Mouse (Mus musculus): ENCODE data around the gene Dapk1. TPM values are rescaled to one million over a fixed set of nuclear protein-coding genes. Genes with fewer than 3 reads are reported as not detected.

Dapk1 gene
- total RNA-seq, 2 experiments from 2014 or later = 22.3 to 25.4 TPM

DNA sequence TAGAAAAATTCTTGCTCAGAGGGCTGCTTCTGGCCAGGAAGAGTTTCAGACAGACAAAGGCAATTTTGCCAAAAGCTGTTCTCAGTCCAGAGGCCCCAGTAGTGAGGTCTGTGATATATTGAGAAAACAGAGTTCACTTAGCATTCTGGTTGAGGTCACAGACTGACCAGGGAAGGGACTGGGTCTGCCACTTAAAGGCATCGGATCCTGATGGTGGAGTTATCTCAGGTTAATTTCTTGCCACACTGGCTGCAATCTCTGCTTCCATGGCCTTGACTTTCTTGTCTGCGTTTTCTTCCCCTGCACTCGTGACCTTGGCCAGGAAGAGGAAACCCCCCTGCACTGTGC lies 127.3 kb downstream of the Dapk1 start:
- no peak for DNase-seq
- intact Hi-C loops (cut with DNase I) = no loop called here

DNA sequence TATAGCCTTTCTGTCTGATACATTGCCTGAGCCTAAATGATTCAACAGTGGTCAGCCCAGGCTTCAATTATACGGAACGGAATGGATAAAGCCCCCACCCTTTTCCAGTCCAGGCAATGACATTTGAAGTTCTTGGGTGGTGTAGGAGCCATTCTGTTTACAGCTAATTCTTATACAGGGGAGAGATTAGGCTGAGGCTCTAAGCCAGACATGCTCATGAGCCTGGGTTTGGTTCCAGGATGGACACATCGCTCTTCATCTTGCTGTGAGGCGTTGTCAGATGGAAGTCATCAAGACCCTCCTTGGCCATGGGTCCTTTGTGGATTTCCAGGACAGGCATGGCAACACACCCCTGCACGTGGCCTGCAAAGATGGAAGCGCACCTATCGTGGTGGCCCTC lies 128.8 kb downstream of the Dapk1 start:
- intact Hi-C loops (cut with DNase I) = no loop called here

DNA sequence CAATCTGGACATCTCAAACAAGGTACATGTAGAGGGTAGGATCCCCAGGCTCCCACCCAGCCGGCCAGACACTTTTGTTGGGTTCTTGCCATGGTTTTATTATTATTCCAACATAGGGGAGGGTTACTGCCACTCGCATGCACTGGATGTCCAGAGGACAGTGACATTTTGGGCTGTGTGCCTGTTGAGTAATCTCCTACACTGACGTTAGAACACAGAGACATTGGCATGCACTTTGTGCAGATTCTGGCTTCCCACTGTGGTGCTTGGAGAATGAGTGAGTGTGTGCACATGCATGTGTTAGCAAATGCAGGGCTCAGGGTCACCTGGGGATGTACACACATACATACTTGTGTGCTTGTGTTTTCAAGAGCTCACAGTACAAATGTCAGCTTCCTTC lies 129.3 kb downstream of the Dapk1 start:
- intact Hi-C loops (cut with DNase I) = no loop called here
- DNase-seq = no peak

More for the DNA sequence above, 128.8 kb downstream of the Dapk1 start:
- DNase-seq = no peak

DNA sequence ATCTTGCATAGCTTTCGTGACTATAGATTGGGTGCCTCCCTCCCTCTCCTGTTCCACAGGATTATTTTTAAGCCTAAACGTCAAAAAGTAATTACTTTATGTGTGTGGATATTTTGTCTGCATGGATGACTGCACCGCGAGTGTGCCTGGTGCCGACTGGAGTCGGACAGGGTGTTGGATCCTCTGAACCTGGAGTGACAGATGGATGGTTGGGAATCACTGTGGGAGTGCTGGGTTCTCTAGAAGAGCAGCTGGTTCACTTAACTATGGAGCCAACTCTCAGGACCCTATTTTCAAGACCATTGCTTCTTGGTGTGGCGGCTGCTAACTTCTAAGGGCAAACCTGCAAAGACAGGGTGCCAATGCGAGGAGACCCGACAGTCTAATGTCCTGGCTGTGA lies 133.6 kb downstream of the Dapk1 start:
- intact Hi-C loops (cut with DNase I) = loop anchor here (5.0 kb wide), 1 partner anchor 48 kb away; no protein-coding TSS in a partner anchor
- DNase-seq = no peak

DNA sequence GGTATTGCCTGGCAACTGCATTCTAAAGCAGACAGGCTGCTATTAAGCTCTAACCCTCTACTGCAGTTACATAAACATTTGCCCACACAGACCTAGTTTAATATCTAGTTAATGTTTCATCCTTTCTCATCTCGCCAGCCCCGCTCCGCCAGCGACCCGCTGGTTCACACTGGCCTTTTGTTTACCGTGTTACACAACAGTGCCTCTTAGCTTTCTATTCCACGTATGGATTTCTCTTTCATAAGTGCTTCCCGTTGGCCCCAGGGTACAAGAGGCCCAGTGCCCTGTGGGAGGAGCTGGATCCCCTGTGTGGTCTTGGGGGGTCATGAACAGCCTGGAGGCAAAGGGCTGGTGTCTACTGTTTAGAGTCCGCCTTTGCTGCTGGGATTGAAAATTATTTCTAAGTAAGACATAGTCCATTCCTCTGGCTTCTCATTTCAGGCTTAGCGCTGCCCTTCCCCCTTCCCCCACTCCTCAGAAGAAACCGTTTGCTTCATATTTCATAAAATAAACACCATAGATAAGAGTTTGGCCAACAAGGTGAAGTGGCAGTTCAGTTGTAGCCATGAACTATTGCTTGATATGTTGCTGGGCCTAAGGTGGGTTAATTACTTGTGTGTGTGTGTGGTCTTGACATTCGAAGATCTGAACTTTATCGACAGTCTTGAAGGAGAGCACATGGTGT lies 134.8 kb downstream of the Dapk1 start:
- DNase-seq = no peak
- intact Hi-C loops (cut with DNase I) = loop anchor here (2.0 to 5.0 kb wide), 2 partner anchors 49 to 558 kb away; no protein-coding TSS in a partner anchor

DNA sequence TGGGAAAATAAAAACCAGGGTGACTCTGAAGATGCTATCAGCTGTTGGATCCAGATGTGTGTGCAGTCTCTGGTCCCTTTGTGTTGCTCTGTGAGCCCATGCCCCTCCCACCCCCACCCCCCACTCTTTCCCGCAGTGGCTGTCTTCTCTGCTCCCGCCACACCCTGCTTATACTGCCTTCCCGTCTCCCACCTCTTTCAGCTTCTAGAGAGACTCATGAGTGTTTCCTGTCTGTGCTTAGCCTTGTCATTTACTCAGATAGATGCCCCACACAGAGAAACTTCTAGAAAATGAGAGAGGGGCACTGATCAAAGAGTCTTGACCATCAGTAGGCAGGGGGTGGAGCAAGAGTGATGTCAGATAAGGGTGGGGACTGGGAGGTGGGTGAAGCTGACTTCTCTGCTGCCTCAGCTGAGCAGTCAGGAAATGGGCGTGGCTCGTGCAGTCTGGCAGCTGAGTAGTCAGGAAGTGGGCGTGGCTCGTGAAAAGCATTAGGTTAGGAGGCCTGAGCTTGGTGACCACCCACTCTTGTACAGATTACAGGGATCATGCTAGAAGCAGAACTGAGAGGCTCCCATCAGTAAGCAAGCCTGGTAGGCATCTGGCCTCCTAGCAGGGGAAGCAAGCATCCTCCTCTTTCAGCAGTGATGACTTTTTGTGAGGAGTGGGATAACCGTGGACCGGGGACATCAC lies 136.0 kb downstream of the Dapk1 start:
- peak; percentile 84 to 87 for DNase-seq
- intact Hi-C loops (cut with DNase I) = loop anchor here (1.0 to 5.0 kb wide), 4 partner anchors 50 to 559 kb away; partner anchors contain the start of gene Dapk1

DNA sequence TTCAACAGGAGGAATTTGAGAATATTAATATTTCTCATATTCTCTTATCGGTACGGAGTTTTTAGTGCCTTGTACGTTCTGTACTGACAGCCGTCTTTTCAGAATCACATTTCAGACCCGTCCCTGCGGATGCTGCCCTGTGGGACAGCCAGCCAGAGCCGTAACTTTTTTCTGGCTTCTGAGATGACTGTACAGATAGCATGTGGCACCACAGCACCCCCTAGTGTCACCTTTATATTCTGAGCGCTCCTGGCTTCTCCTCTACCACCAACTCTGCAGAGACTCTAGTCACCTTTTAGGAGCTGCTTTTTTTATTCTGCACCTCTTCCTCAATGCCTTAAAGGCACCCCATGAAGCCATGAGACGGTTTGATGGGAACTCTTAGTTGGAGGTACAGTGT lies 136.7 kb downstream of the Dapk1 start:
- peak; percentile 75 to 81 for DNase-seq
- intact Hi-C loops (cut with DNase I) = loop anchor here (1.0 to 5.0 kb wide), 3 partner anchors 51 to 259 kb away; partner anchors contain the start of gene Dapk1

DNA sequence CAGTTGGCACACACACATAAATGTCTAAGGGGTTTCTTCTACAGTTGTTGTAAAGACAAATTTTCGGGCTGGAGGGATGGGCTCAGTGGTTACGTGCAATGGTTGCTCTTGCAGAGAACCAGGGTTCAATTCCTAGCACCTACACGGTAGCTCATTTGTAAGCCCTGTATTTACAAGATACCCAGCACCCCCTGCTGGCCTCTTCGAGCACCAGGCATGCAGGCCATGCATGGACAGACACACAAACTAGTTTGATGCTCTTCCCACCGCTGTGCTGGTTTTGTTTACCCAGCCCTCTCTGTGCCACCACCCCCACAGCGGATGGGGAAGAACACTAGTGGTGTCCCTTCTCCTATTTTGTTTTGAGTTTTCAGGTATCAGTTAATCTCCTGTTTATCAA lies 138.5 kb downstream of the Dapk1 start:
- no peak for DNase-seq
- intact Hi-C loops (cut with DNase I) = loop anchor here (5.0 kb wide), 1 partner anchor 883 kb away; no protein-coding TSS in a partner anchor

DNA sequence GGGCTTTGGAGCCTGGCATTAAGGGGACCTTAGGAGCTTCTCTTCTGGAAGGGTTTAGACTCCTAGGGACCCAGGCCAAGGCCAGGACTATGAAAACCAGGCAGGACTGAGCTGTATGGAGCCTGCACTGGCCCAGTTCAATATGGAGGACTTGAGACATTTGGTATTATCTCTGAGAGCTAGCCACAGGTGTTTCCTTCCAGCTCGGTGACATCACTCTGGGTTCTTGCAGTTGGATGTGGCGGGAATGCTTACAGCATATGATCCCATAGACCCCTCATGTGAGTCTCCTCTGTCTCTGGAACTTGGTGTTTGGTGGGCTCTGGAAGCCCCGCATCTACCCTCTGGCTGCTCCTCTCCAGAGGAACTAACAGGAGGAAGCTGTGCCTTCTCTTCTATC lies 140.9 kb downstream of the Dapk1 start:
- intact Hi-C loops (cut with DNase I) = loop anchor here (5.0 kb wide), 1 partner anchor 885 kb away; no protein-coding TSS in a partner anchor
- no peak for DNase-seq

DNA sequence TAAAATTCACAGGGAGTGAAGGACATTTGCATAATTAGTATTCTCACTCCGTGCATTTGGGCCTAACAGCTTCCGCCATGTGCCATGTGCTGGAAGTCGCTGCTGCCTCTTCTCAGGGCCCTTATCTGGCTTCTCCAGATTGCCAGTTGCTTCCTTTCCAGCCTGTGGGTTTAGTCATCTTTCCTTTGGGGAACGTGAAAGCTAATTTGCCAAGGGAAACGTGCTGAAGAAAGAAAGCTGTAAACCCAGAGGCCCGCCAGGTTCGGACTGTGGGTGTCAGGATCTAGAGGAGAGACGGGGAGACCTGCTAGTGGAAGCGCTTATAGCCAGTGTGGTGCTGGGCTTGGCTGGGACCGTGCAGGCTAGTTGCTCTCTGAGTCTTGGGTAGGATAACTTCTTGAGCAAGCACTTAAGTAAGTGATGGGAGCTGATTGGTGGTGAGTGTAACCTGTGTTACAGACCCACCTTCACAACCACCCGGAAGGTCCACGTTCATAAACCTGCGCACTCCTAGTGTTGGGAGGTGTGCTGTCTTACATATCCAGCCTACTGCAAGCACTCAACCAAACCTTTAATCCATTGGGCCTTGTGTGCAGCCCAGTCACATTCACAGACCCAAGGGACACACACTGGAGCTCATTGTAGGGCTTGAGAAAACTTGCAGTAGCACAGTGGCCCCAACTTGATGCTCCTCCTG lies 141.8 kb downstream of the Dapk1 start:
- no peak for DNase-seq
- intact Hi-C loops (cut with DNase I) = loop anchor here (1.0 to 5.0 kb wide), 2 partner anchors 264 to 886 kb away; no protein-coding TSS in a partner anchor

DNA sequence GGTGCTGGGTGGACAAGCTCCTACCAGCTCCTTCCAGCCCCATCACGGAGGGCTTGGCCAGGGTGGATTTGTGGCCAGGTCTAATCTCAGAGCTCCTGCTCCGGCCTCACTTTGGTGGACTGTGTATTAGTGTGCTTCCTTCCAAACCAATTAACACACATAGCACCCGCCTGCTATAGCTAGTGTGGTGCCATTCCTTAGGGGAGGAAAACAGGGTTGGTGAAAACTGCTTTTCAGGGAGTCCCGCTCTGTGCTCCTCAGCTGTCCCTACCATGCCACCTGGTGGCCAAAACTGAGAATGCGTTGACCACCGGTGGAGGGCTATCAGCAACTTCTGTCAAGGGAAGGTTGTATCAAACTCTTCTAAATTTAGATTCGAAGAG lies 142.3 kb downstream of the Dapk1 start:
- intact Hi-C loops (cut with DNase I) = loop anchor here (1.0 to 5.0 kb wide), 2 partner anchors 265 to 887 kb away; no protein-coding TSS in a partner anchor
- DNase-seq = peak; percentile 87 to 96

DNA sequence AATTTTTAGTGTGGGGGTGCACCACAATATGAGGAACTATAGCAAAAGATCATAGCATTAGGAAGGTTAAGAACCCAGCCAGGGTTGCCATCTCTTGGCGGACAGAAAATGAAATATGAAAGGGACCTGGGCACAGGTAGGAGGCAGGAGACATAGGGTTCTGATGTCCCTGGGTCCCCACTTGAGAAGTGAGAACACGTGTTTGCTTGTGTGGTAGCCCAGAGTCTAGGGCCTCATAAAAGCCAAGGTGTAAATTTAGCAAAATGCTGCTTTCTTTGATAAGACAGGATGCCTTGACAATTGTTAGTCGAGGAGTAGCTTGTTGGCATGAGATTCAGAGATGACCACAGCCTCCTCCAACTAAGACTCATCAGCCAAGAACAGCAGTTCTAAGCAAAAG lies 143.0 kb downstream of the Dapk1 start:
- intact Hi-C loops (cut with DNase I) = loop anchor here (1.0 to 5.0 kb wide), 2 partner anchors 265 to 887 kb away; no protein-coding TSS in a partner anchor
- no peak for DNase-seq

DNA sequence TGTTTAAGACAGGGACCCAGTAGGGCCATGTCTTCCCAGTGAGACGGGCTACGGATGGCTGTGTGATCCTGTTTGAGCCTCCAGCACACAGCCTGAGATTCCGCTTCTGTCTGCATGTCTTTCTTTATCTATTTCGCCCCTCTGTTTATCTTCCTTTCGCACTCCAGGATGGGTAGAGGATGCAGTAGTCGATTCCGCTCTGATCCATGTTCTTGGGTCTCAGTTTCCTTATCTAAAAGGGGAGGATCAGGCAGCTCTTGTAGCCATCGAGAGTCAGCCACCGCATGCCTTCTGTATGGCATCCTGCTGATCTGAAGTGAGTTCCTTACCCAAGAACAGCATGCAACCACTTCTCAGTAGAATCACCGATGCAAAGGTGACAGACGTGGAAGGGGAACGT lies 143.6 kb downstream of the Dapk1 start:
- intact Hi-C loops (cut with DNase I) = no loop called here
- no peak for DNase-seq

DNA sequence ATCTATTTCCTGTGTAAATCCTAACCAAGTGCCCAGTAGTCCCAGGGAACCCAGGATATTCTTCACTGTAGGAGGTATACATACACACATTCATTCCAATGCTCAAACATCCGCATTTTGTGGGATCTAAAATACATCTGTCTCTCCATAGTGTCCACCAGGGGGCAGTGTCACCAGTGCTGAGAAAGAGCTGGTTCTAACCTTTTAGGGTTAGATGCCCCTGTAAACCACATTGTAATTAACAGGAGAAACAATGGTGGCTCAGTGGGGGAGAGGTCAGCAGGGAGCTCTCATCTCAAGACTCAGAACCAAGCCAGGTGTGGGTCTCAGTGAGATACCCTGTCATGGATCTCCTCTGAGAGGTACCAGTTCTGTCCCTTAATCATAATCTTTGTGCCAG lies 144.5 kb downstream of the Dapk1 start:
- DNase-seq = peak in 1 of 2 experiments; percentile 37
- intact Hi-C loops (cut with DNase I) = no loop called here

DNA sequence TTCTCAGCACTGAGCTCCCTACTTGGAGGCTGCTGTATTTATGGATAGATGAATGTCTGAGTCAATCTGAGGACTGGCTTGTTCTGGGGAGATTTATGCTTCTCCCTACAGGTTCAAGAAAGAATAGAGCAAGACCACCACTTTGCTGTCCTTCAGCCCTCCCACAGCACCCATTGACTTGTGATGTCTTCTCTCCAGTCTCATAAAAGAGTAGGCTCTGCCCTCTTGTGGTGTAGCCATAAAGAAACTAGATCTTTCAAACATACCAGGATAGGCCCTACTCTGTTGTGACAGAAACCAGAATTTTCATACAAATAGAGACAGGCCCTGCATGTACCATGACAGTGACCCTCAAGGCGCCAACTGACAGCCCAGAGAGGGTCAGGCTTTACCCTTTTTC lies 145.5 kb downstream of the Dapk1 start:
- intact Hi-C loops (cut with DNase I) = no loop called here
- no peak for DNase-seq

DNA sequence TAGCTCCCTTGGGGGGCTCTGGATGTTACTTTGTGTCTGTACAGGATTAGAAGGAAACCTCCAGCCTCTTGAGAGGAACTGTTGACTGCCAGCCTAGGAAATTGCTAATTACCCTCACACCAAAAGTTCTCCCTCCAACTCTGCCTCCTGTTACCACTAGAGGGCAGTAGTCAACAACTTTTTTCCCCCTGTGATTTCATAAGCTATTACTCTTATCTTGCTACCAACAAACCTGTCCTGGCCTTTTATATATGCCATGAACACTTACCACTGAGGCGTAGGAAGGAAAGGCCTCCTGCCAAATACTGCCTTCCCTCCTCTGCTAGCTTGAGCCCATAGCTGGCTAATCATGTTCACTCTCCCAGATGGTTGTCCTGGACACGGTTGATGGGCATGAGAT lies 146.8 kb downstream of the Dapk1 start:
- DNase-seq = no peak
- intact Hi-C loops (cut with DNase I) = no loop called here

DNA sequence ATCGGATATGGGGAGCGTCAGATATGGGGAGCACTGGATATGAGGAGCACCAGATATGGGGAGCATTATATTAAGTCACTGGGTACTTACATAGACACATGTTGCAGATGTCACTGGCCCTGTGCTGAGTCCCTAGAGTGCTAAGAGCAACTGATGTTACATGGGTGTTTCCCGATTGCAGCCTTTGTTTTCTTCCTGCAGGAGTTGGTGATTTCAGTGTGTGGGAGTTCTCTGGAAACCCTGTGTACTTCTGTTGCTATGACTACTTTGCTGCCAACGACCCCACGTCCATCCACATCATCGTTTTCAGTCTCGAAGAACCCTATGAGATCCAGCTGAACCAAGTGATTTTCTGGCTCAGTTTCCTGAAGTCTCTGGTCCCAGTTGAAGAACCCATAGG lies 149.2 kb downstream of the Dapk1 start:
- intact Hi-C loops (cut with DNase I) = no loop called here
- no peak for DNase-seq

DNA sequence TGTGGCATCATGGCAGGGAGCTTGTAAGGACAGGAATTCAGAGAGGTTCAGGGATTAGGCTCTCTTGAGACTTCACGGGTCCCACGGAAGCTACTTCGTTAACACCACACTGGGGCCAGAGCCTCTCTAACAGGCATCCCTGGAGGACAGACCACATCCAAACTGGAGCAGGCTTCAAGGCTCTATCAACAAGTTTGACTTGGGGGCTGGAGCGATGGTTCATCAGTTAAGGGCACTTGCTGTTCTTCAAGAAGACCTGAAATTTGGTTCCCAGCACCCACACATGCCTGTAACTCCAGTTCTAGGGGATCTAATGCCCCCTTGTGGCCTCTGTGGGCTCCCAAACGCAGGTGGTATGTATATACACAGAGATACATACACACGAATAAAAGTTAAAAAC lies 151.5 kb downstream of the Dapk1 start:
- DNase-seq = no peak
- intact Hi-C loops (cut with DNase I) = no loop called here

DNA sequence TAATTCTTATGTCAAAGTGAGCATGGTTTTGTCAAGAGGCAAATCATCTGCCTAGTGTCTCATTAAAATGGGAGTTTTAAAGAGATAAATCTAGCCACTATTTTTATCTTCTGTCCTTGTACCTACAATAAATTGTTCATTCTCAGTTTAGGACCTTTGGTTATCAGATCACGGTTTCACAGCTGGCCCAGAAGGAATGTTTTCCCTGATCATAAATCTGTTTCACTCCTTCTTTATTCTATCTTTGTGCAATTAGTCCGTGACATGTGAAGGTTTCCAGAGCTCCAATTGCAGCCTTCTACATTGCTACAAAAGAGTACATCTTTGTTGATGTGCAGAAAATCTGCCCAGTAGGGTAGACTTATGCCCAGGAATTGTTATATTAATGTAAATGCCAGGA lies 153.5 kb downstream of the Dapk1 start:
- intact Hi-C loops (cut with DNase I) = no loop called here
- DNase-seq = no peak

DNA sequence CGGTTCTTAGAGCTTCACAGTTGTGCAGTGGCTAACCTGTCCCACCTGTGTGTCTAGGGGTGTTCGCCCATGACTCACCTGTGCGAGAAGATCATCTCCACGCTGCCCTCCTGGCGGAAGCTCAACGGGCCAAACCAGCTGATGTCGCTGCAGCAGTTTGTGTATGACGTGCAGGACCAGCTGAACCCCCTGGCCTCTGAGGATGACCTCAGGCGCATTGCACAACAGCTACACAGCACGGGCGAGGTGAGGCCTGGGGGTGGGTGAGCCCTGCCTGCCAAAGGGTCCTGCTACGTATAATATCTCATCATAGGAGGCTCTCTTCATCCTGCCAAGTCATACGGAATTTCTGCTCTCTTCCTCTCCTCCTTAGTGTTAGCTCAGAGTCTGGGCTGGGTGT lies 155.5 kb downstream of the Dapk1 start:
- intact Hi-C loops (cut with DNase I) = no loop called here
- no peak for DNase-seq

DNA sequence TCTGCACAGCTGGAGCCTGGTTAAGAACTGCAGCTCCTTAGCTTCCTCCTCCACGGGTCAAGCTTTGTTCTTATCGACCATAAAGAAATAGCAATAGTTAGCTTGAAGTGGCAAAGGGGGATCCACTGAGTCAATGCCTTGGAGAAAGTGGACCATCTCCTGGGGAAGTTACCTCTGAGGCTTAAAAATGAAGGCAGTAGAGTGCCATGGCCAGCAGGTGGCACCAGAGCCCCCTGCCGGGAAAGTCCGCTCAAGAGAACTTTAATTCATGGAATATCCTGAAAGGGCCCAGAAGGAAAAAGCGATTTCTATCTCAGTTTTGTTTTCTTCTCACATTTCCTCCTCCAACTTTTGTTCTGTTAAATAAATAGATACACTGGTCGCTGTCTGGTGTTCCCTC lies 157.4 kb downstream of the Dapk1 start:
- intact Hi-C loops (cut with DNase I) = loop anchor here (2.0 kb wide), 2 partner anchors 60 to 482 kb away; no protein-coding TSS in a partner anchor
- peak; percentile 66 to 74 for DNase-seq
